Mouse (Mus musculus): ENCODE data around the gene Hspb11.

The Hspb11 gene

GRCm38 (mm10) chr4:107318646-107319045 is 65.3 kb downstream of the Hspb11 start:
- DNase-seq = no peak

- DNase-seq = no peak
Measured at GRCm38 (mm10) chr4:107321041-107321440, 67.6 kb downstream of the Hspb11 start.

GRCm38 (mm10) chr4:107323113-107323512 is 69.7 kb downstream of the Hspb11 start:
- no peak for DNase-seq

GRCm38 (mm10) chr4:107328530-107328929 is 75.1 kb downstream of the Hspb11 start:
- DNase-seq = no peak

Measured in kidney, postnatal 36 days (tissue).